Mouse (Mus musculus): Measurements from ENCODE around the gene Ctnnbl1. TPM values are rescaled to one million over a fixed set of nuclear protein-coding genes. Genes with fewer than 3 reads are reported as not detected.

The Ctnnbl1 gene
- polyA plus RNA-seq, 1 experiment, result 0.98 TPM

GRCm38 (mm10) chr2:157759717-157760116 lies 22.5 kb downstream of the Ctnnbl1 start:
- H3K36me3 ChIP-seq (ENCODE audit: control insufficient read depth), result no peaks in the 10 kb centered on the region
- no peak for TF ChIP-seq TAL1 (IDR thresholded peaks at IDR 0.05; ENCODE audit: low read length)
- TF ChIP-seq GATA1 (IDR thresholded peaks at IDR 0.05; ENCODE audit: low read length), result no peak
- no peaks in the 10 kb centered on the region for H3K27me3 ChIP-seq (ENCODE audit: control insufficient read depth)
- no peak overlapping the region for H3K4me3 ChIP-seq (replicated peaks)
- H3K4me1 ChIP-seq (ENCODE audit: control insufficient read depth), result peaks cover 17% of the 10 kb centered on the region
- no peaks in the 10 kb centered on the region for H3K9me3 ChIP-seq (ENCODE audit: control insufficient read depth, low read length)

DNA sequence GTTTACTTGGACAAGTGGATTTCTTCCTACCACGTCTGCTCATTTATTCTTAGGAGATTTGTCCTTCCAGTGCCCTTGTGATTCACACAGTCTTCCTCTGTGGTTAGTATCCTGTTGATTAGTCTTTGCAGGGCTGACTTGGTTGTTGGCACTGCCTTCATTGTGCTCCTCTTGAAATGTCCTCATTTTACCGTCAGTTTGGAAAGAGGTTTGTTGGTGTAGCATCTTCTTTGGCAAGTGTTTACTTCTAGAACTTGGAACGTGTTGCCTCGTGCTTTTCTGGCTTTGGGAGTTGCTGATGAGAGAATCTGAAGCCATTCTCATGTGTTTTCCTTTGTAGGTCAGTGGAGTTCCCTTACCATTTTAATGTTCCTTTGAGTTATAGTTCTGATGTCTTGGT lies 25.7 kb downstream of the Ctnnbl1 start:
- no peaks in the 10 kb centered on the region for H3K27me3 ChIP-seq (ENCODE audit: control insufficient read depth)
- H3K4me3 ChIP-seq (replicated peaks), result no peak overlapping the region
- no peaks in the 10 kb centered on the region for H3K36me3 ChIP-seq (ENCODE audit: control insufficient read depth)
- peaks cover 9% of the 10 kb centered on the region for H3K4me1 ChIP-seq (ENCODE audit: control insufficient read depth)
- TF ChIP-seq TAL1 (IDR thresholded peaks at IDR 0.05; ENCODE audit: low read length) (no peak), GATA1 (IDR thresholded peaks at IDR 0.05; ENCODE audit: low read length) (no peak)
- H3K9me3 ChIP-seq (ENCODE audit: control insufficient read depth, low read length), result no peaks in the 10 kb centered on the region

DNA sequence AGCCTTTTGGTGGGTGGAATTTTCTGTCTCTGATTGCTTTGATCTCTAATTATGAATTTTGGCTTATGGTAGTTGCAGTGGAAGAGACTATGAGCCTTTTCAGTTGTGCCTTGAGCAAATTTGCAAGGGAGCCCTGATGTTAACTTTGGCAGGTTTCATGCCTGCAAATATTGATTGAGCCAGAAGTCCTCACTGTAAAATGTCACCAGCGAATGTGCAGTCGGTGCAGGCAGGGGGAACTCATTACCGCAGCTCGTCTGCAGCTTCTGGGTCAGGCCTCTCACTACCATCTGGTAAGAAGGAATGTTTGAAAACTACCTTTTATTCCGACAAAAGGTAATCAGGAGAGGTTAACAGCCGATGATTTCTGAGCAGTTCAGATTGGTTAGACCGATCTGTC lies 29.4 kb downstream of the Ctnnbl1 start:
- H3K9me3 ChIP-seq (ENCODE audit: control insufficient read depth, low read length), result no peaks in the 10 kb centered on the region
- no peaks in the 10 kb centered on the region for H3K27me3 ChIP-seq (ENCODE audit: control insufficient read depth)
- TF ChIP-seq TAL1 (IDR thresholded peaks at IDR 0.05; ENCODE audit: low read length) (no peak), GATA1 (IDR thresholded peaks at IDR 0.05; ENCODE audit: low read length) (no peak)
- no peaks in the 10 kb centered on the region for H3K36me3 ChIP-seq (ENCODE audit: control insufficient read depth)
- no peak overlapping the region for H3K4me3 ChIP-seq (replicated peaks)
- H3K4me1 ChIP-seq (ENCODE audit: control insufficient read depth), result peaks cover 6% of the 10 kb centered on the region

DNA sequence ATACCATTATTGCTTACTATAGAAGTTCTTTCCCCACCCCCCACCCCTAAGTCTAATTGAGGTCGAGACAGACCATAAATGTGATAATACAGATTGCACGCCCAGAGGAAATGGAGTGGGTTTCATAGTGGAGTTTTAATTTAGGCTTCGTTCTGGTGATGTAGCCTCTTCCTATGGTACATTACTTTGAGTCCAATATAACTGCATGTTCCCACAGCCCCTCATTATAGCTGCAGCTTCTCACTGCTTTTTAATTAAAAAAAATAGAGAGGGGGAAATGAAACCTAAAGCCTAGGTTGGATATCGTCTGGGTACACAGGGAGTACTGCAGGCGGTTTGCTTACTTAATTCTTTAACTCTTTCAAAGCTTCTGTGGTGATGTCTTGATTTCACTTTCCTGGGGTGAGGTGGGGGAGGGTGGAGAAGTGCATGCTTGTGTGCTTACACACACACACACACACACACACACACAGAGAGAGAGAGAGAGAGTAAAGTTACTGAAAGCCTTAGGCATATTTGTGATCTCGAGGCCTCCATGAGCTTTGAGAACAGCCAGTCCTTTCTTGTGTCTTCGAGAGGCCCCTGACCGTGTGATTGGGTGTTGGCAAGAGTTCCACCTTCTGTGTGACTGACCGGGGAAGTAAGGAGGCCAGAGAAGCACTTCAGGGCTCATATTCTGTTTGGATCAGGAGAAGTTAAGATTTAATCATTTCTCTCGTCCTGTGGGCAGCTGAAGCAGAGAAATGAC lies 31.7 kb downstream of the Ctnnbl1 start:
- no peak for TF ChIP-seq GATA1 (IDR thresholded peaks at IDR 0.05; ENCODE audit: low read length)
- TF ChIP-seq TAL1 (IDR thresholded peaks at IDR 0.05; ENCODE audit: low read length), result no peak
- Histone ChIP-seq H3K4me3 (replicated peaks) (no peak overlapping the region), H3K4me1 (ENCODE audit: control insufficient read depth) (peaks cover 6% of the 10 kb centered on the region), H3K27me3 (ENCODE audit: control insufficient read depth) (no peaks in the 10 kb centered on the region), H3K9me3 (ENCODE audit: control insufficient read depth, low read length) (no peaks in the 10 kb centered on the region), H3K36me3 (ENCODE audit: control insufficient read depth) (no peaks in the 10 kb centered on the region)

DNA sequence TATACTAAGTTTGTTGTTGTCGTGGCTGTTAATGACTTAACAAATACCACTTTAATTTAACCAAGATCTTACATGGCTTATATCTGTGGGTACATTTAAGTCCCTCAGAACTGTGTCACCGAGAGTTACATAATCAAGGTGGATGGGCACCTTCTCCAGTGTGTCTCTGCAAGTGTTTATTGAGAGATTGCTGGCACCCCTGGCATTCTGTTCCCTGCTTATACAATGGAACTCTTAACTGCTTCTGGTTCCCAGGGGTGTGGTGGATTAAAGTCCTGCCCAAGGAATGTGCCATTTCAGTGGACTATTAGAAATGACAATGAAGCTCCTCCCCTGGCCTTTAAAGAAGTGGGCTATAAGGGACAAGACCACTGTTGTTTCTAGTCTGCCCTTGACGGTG lies 33.6 kb downstream of the Ctnnbl1 start:
- Histone ChIP-seq H3K36me3 (ENCODE audit: control insufficient read depth) (peaks cover 12% of the 10 kb centered on the region), H3K9me3 (ENCODE audit: control insufficient read depth, low read length) (no peaks in the 10 kb centered on the region)

DNA sequence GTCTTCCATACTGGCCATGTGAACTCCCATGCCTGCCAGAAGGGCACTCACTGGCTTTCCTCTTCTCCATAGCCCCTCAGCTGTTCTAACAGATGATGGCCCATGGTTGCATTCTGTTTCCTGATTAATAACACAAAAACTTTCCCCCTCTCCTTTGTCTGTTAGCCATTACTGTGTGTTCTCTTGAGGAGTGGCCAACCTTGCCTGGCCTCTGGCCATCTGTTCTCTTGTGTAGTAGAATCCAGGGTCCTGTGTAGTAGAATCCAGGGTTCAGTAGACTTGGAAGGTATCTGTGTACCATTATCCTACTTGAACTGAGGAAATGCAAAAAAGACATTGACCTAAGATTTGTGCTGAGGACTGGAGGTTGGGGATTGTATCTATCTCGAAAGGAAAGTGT lies 36.5 kb downstream of the Ctnnbl1 start:
- peaks cover under 1% of the 10 kb centered on the region; the same call in 1 of the 2 replicates for H3K4me1 ChIP-seq (ENCODE audit: control insufficient read depth)
- H3K36me3 ChIP-seq (ENCODE audit: control insufficient read depth), result peaks cover 20% of the 10 kb centered on the region
- no peak for TF ChIP-seq GATA1 (IDR thresholded peaks at IDR 0.05; ENCODE audit: low read length)
- no peaks in the 10 kb centered on the region for H3K27me3 ChIP-seq (ENCODE audit: control insufficient read depth)
- H3K9me3 ChIP-seq (ENCODE audit: control insufficient read depth, low read length), result no peaks in the 10 kb centered on the region
- no peak overlapping the region for H3K4me3 ChIP-seq (replicated peaks)

More for the DNA sequence above, 33.6 kb downstream of the Ctnnbl1 start:
- no peak for TF ChIP-seq GATA1 (IDR thresholded peaks at IDR 0.05; ENCODE audit: low read length)
- TF ChIP-seq TAL1 (IDR thresholded peaks at IDR 0.05; ENCODE audit: low read length), result no peak
- peaks cover 6% of the 10 kb centered on the region for H3K4me1 ChIP-seq (ENCODE audit: control insufficient read depth)
- no peak overlapping the region for H3K4me3 ChIP-seq (replicated peaks)
- no peaks in the 10 kb centered on the region for H3K27me3 ChIP-seq (ENCODE audit: control insufficient read depth)

DNA sequence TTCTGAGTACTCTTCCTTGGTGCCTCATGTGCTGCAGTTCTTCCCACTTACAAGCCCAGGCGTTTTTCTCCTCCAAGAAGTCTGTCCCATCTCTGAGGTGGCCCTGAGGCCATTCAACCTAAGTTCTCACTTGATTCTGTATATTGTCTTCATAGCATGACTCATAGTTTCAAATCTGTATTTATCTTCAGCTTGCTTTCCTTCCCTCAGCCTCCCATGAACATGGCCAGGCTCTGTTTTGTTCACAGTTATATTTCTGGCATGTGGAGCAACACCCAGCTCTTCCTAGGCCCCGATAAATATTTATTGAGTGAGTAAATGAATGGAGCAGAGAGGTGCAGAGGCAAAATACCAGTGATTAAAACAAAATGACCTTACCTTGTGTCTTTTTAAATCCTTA lies 38.8 kb downstream of the Ctnnbl1 start:
- Histone ChIP-seq H3K4me1 (ENCODE audit: control insufficient read depth) (no peaks in the 10 kb centered on the region; the same call in 1 of the 2 replicates), H3K27me3 (ENCODE audit: control insufficient read depth) (no peaks in the 10 kb centered on the region), H3K9me3 (ENCODE audit: control insufficient read depth, low read length) (no peaks in the 10 kb centered on the region), H3K4me3 (replicated peaks) (no peak overlapping the region), H3K36me3 (ENCODE audit: control insufficient read depth) (peaks cover 37% of the 10 kb centered on the region)
- TF ChIP-seq TAL1 (IDR thresholded peaks at IDR 0.05; ENCODE audit: low read length), result no peak
- TF ChIP-seq GATA1 (IDR thresholded peaks at IDR 0.05; ENCODE audit: low read length), result no peak

GRCm38 (mm10) chr2:157780956-157781355 lies 43.8 kb downstream of the Ctnnbl1 start:
- Histone ChIP-seq H3K9me3 (ENCODE audit: control insufficient read depth, low read length) (no peaks in the 10 kb centered on the region), H3K27me3 (ENCODE audit: control insufficient read depth) (no peaks in the 10 kb centered on the region), H3K4me3 (replicated peaks) (no peak overlapping the region), H3K4me1 (ENCODE audit: control insufficient read depth) (no peaks in the 10 kb centered on the region), H3K36me3 (ENCODE audit: control insufficient read depth) (peaks cover 53% of the 10 kb centered on the region)
- TF ChIP-seq GATA1 (IDR thresholded peaks at IDR 0.05; ENCODE audit: low read length) (no peak), TAL1 (IDR thresholded peaks at IDR 0.05; ENCODE audit: low read length) (no peak)

GRCm38 (mm10) chr2:157783152-157783551 lies 46.0 kb downstream of the Ctnnbl1 start:
- no peaks in the 10 kb centered on the region for H3K27me3 ChIP-seq (ENCODE audit: control insufficient read depth)
- no peaks in the 10 kb centered on the region for H3K4me1 ChIP-seq (ENCODE audit: control insufficient read depth)
- H3K4me3 ChIP-seq (replicated peaks), result no peak overlapping the region
- no peaks in the 10 kb centered on the region for H3K9me3 ChIP-seq (ENCODE audit: control insufficient read depth, low read length)
- no peak for TF ChIP-seq TAL1 (IDR thresholded peaks at IDR 0.05; ENCODE audit: low read length)
- TF ChIP-seq GATA1 (IDR thresholded peaks at IDR 0.05; ENCODE audit: low read length), result no peak
- peaks cover 46% of the 10 kb centered on the region for H3K36me3 ChIP-seq (ENCODE audit: control insufficient read depth)

DNA sequence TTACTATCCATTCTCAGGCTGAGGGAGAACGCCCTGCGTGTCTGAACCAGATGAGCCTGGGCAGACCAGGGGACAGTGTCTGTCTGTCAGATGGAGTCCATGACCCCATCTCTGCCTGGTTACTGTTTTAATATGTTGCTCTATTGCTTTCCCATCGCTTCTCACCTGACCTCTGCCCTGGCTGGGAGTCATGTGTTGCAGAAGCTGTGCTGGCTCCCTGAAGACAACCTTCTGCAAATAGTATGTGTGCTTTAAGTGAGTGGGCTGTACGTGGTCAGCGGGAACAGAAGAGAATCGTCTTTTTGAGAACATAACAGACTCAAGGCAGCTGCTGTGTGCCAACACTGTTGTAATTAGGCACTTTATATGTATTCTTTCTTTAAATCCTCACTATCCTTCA lies 47.0 kb downstream of the Ctnnbl1 start:
- no peak for TF ChIP-seq GATA1 (IDR thresholded peaks at IDR 0.05; ENCODE audit: low read length)
- no peak for TF ChIP-seq TAL1 (IDR thresholded peaks at IDR 0.05; ENCODE audit: low read length)
- Histone ChIP-seq H3K27me3 (ENCODE audit: control insufficient read depth) (no peaks in the 10 kb centered on the region), H3K4me1 (ENCODE audit: control insufficient read depth) (no peaks in the 10 kb centered on the region), H3K4me3 (replicated peaks) (no peak overlapping the region), H3K36me3 (ENCODE audit: control insufficient read depth) (peaks cover 51% of the 10 kb centered on the region), H3K9me3 (ENCODE audit: control insufficient read depth, low read length) (no peaks in the 10 kb centered on the region)

All from erythroblast, embryonic 14.5 days (primary cell).